ENCODE assay signal across 27 mouse cellular contexts in the genomic region with DNA sequence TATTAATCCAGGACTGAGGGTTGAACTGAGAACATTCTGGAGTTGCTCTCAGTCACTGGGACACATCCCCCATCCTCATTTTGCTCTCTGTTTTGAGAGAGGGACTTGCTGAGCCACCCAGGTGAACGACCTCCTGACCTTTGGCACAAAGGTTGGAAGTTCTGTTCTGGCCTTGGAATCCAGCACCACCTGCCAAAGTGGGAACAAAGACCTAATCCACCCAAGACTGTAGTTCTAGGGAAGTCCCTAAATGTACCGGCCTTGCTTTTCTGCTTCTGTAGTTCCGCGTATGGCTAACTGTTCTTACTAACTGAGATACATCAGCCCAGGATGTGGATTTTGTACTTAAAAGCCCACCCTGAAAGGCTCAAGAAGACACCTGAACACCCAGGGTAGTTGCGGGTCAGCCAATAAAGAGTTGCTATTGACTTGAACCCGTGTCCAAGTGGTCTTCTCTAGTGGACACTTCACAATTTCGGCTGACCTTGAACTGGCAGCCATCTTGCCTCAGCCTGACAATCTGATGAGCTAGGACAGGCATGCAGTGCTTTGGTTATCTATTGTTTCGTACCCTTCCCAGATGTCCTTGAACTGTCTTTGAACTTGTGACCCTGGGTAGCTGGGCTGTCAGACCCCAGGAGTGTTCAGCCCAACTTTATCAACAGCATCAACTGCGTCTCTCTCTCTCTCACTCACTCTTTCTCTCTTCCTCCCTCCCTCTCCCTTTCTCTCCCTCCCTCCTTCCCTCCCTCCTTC. TPM values are rescaled to one million over a fixed set of nuclear protein-coding genes. Genes with fewer than 3 reads are reported as not detected.
A peak's percentile ranks its signal among the peaks of the same experiment; 100 is the strongest.
DNase-seq lines count a peak whose midpoint lies in the region; ATAC-seq and TF ChIP-seq lines count a peak whose summit lies in the region.
"Had no signal": no experiment of that assay in that cellular context is flagged by ENCODE, and none has a peak within 500 bp of the region (broad histone marks: within the 10 kb centered on the region; RNA-seq: fewer than 3 reads in every experiment).

No protein-coding gene starts in this region.

- TF ChIP-seq EP300 in ES-Bruce4 (IDR thresholded peaks at IDR 0.05; ENCODE audit: insufficient read depth, low read depth, low read length), result peak; percentile 96

- H3K9ac ChIP-seq in ES-Bruce4 (ENCODE audit: low read depth, poor library complexity, severe bottlenecking) (0 out of 2 replicates have a peak overlapping the region, but pooled peaks have one; percentile 6), ES-E14 (ENCODE audit: insufficient read depth, low read depth, low read length, poor library complexity, severe bottlenecking) (no peak overlapping the region; the same call in 1 of the 2 replicates)
- H3K9ac ChIP-seq in midbrain, embryonic 15.5 days, result no peak overlapping the region
- H3K9ac ChIP-seq: embryonic facial prominence, embryonic 13.5 days; embryonic facial prominence, embryonic 15.5 days; forebrain, embryonic 12.5 days had no signal

- no peak for ATAC-seq in midbrain, embryonic 15.5 days (replicated peaks)
- ATAC-seq: forebrain, embryonic 14.5 days; forebrain, embryonic 16.5 days had no signal

- H3K4me3 ChIP-seq in E14TG2a.4 (replicated peaks; ENCODE audit: low read length), result peak overlapping the region; percentile 57
- no peak overlapping the region for H3K4me3 ChIP-seq in ES-Bruce4 (ENCODE audit: low read depth, low read length)
- H3K4me3 ChIP-seq in ES-E14 (ENCODE audit: insufficient read depth in 1 of 2, low read depth in 1 of 2, low read length in 2 of 2, poor library complexity in 1 of 2, severe bottlenecking in 1 of 2), result no peak overlapping the region
- no peak overlapping the region for H3K4me3 ChIP-seq in midbrain, embryonic 15.5 days
- H3K4me3 ChIP-seq: embryonic facial prominence, embryonic 13.5 days; embryonic facial prominence, embryonic 15.5 days; erythroblast, embryonic 14.5 days; forebrain, embryonic 10.5 days; forebrain, embryonic 12.5 days had no signal

- in situ Hi-C loops in ES-E14 (cut with MboI; ENCODE audit: low sequenced_read_pairs in 2 of 2, unreplicated experiment in 2 of 2), result no loop called here

- TF ChIP-seq CTCF in E14TG2a.4 (conservative IDR thresholded peaks at IDR 0.05; ENCODE audit: low read length), result no peak
- TF ChIP-seq CTCF in ES-Bruce4 (IDR thresholded peaks at IDR 0.05; ENCODE audit: low read depth, low read length), result no peak

- no peak overlapping the region for H3K4me2 ChIP-seq in midbrain, embryonic 15.5 days
- H3K4me2 ChIP-seq: embryonic facial prominence, embryonic 13.5 days; embryonic facial prominence, embryonic 15.5 days; forebrain, embryonic 12.5 days had no signal

- H3K4me1 ChIP-seq in E14TG2a.4 (replicated peaks; ENCODE audit: low read depth, low read length) (peaks cover 80% of the 10 kb centered on the region), ES-Bruce4 (ENCODE audit: control insufficient read depth, insufficient read depth, low read length) (peaks cover 22% of the 10 kb centered on the region), ES-E14 (ENCODE audit: control insufficient read depth in 2 of 2, insufficient read depth in 2 of 2, low read length in 2 of 2, poor library complexity in 1 of 2) (peaks cover 0 to 41% of the 10 kb centered on the region in 2 experiments)
- no peaks in the 10 kb centered on the region for H3K4me1 ChIP-seq in midbrain, embryonic 15.5 days
- H3K4me1 ChIP-seq: embryonic facial prominence, embryonic 15.5 days; forebrain, embryonic 12.5 days had no signal

- DNase-seq in ES-E14 (ENCODE audit: low read depth, low spot score) (peak; percentile 66), ZHBTc4 (ENCODE audit: low read depth, low spot score) (peak; percentile 82)
- no peak for DNase-seq in kidney, adult 8-10 months
- no peak for DNase-seq in gastrocnemius, postnatal 36 days
- DNase-seq: adrenal gland, adult 2 months; adrenal gland, postnatal 10 days; adrenal gland, postnatal 25 days; cerebellum, adult 11 months; cerebellum, adult 18-20 months; cerebellum, adult 8-10 months; cerebellum, adult 9-11 months; cerebellum, postnatal 14 days; cerebellum, postnatal 36 days; embryo, embryonic 11 days had no signal

- TF ChIP-seq POLR2A in ES-Bruce4 (IDR thresholded peaks at IDR 0.05; ENCODE audit: insufficient read depth, low read length), result no peak

- H3K27ac ChIP-seq in ES-Bruce4 (ENCODE audit: insufficient read depth, low read length) (peak overlapping the region; percentile 8), ES-E14 (ENCODE audit: insufficient read depth, low read depth, low read length, poor library complexity, severe bottlenecking) (peak overlapping the region; percentile 35; the same call in 1 of the 2 replicates)
- no peak overlapping the region for H3K27ac ChIP-seq in midbrain, embryonic 15.5 days
- H3K27ac ChIP-seq: embryonic facial prominence, embryonic 13.5 days; embryonic facial prominence, embryonic 15.5 days; forebrain, embryonic 10.5 days; forebrain, embryonic 12.5 days had no signal

- intact Hi-C loops in gastrocnemius, postnatal 36 days (cut with DNase I), result no loop called here

- no peaks in the 10 kb centered on the region for H3K27me3 ChIP-seq in E14TG2a.4 (ENCODE audit: insufficient read depth, low read length)
- H3K27me3 ChIP-seq in ES-Bruce4 (ENCODE audit: control insufficient read depth, insufficient read depth, low read length, poor library complexity, severe bottlenecking), result no peaks in the 10 kb centered on the region
- 0 out of 2 replicates have a peak, but pooled peaks cover 4% of the 10 kb centered on the region for H3K27me3 ChIP-seq in midbrain, embryonic 15.5 days (replicated peaks)
- H3K27me3 ChIP-seq: embryonic facial prominence, embryonic 13.5 days; embryonic facial prominence, embryonic 15.5 days had no signal

- 91% methylated on average over 9 of the region's 9 CpGs for WGBS in midbrain, embryonic 15.5 days

- H3K9me3 ChIP-seq in E14TG2a.4 (ENCODE audit: low read length) (peaks cover 33% of the 10 kb centered on the region), ES-Bruce4 (replicated peaks; ENCODE audit: control insufficient read depth, insufficient read depth, low read length, poor library complexity, severe bottlenecking) (no peaks in the 10 kb centered on the region), ES-E14 (ENCODE audit: control insufficient read depth, insufficient read depth, low read depth, low read length) (no peaks in the 10 kb centered on the region)
- no peaks in the 10 kb centered on the region for H3K9me3 ChIP-seq in midbrain, embryonic 15.5 days
- H3K9me3 ChIP-seq: embryonic facial prominence, embryonic 13.5 days; embryonic facial prominence, embryonic 15.5 days; forebrain, embryonic 12.5 days had no signal

- H3K36me3 ChIP-seq in E14TG2a.4 (ENCODE audit: insufficient read depth, low read length), result peaks cover 19% of the 10 kb centered on the region
- no peaks in the 10 kb centered on the region for H3K36me3 ChIP-seq in ES-Bruce4 (ENCODE audit: control insufficient read depth, insufficient read depth, low read length, poor library complexity, severe bottlenecking)
- peaks cover 2% of the 10 kb centered on the region; the same call in 1 of the 2 replicates for H3K36me3 ChIP-seq in ES-E14 (ENCODE audit: control insufficient read depth, insufficient read depth, low read length, poor library complexity, severe bottlenecking)
- H3K36me3 ChIP-seq in midbrain, embryonic 15.5 days (replicated peaks), result no peaks in the 10 kb centered on the region
- H3K36me3 ChIP-seq: embryonic facial prominence, embryonic 13.5 days; embryonic facial prominence, embryonic 15.5 days; forebrain, embryonic 10.5 days; forebrain, embryonic 12.5 days had no signal

TF ChIP-seq in ES-E14, 5 proteins besides CTCF, POLR2A, EP300 and RAD21:
- TF ChIP-seq HCFC1 (IDR thresholded peaks at IDR 0.05; ENCODE audit: borderline replicate concordance, insufficient read depth, low read length) (no peak), ZC3H11A (IDR thresholded peaks at IDR 0.05; ENCODE audit: borderline replicate concordance, low read depth, low read length) (no peak), MAFK (IDR thresholded peaks at IDR 0.05; ENCODE audit: insufficient read depth, low read depth, low read length) (no peak), CHD2 (IDR thresholded peaks at IDR 0.05; ENCODE audit: low read depth, low read length) (no peak), ZNF384 (IDR thresholded peaks at IDR 0.05; ENCODE audit: low read depth, low read length) (no peak)

RNA-seq across cellular contexts. Expression of a gene that starts 28.6 kb away (rescaled TPM):
- 107 TPM in 2 replicates for polyA plus RNA-seq in ES-Bruce4 (2011; ENCODE audit: insufficient read depth, insufficient read length, low read depth, missing spikeins)
- 18.2 and 19.7 TPM in 2 replicates for total RNA-seq in ES-E14 (2012; rRNA removed)
- not detected for total RNA-seq in gastrocnemius, postnatal 36 days (2021)
- polyA plus RNA-seq in midbrain, embryonic 15.5 days (2015; fragmentation: Nextera tagmentation; extraction: Ambion mirVana), result 0.34 and 0.79 TPM in 2 replicates
- total RNA-seq: adrenal gland, adult 2 months; adrenal gland, postnatal 10 days; adrenal gland, postnatal 25 days; common myeloid progenitor, adult 5-6 weeks; MEL had no signal
- polyA plus RNA-seq: adrenal gland, adult 2 months; erythroblast, embryonic 14.5 days had no signal

RNA-seq across cellular contexts. Expression of a gene that starts 48.5 kb away (rescaled TPM):
- polyA plus RNA-seq in ES-Bruce4 (2011; ENCODE audit: insufficient read depth, insufficient read length, low read depth, missing spikeins), result 0.88 and 0.97 TPM in 2 replicates
- total RNA-seq in ES-E14 (2012; rRNA removed), result 0.54 and 1.6 TPM in 2 replicates
- under 1 TPM in 1 of 2 experiments, not detected in 1; 0.52 TPM for total RNA-seq in gastrocnemius, postnatal 36 days (2021)
- polyA plus RNA-seq in midbrain, embryonic 15.5 days (2015; fragmentation: Nextera tagmentation; extraction: Ambion mirVana), result 0.52 TPM in 1 of 2 replicates, not detected in the other
- total RNA-seq: adrenal gland, adult 2 months; common myeloid progenitor, adult 5-6 weeks had no signal
- polyA plus RNA-seq: C2C12; erythroblast, embryonic 14.5 days had no signal

Comparison
In these comparisons a context has a peak if more than half of its experiments do, and no peak if none do; other contexts are left out.
1. DNase-seq: peak in ES-E14 (single experiment) and ZHBTc4 (single experiment); none in kidney, adult 8-10 months (0 of 2) and gastrocnemius, postnatal 36 days (0 of 2).
2. RNA of a gene that starts 28.6 kb away (total RNA-seq): 18.2 to 19.7 TPM in ES-E14; not detected in gastrocnemius, postnatal 36 days; every median in the first group is over 10 times any median in the second.